Mouse (Mus musculus) liver, postnatal 0 days (tissue): ENCODE measurements around the gene Gm16181. TPM values are rescaled to one million over a fixed set of nuclear protein-coding genes. Genes with fewer than 3 reads are reported as not detected.

Source experiments
- ATAC-seq: fragments of 200-750 bp; cut with Nextera tagmentation; 2 replicates; pipeline ENCODE4 v1.8.0; 2017; ENCODE audit warnings: mild to moderate bottlenecking, moderate library complexity
- DNase-seq: peaks from one replicate; pipeline ENCODE4 v3.0.0-alpha.2; 2016
- H3K27ac ChIP-seq: fragments of 300-500 bp; sonication (generic); 2 replicates; pipeline ENCODE4 v1.5.1; 2014; ENCODE audit warnings: antibody characterized with exemption, moderate library complexity, mild to moderate bottlenecking, low read depth
- H3K27me3 ChIP-seq: fragments of 300-500 bp; sonication (generic); 2 replicates; pipeline ENCODE4 v1.6.1; 2014; ENCODE audit warnings: low read length, control low read depth, mixed read lengths; ENCODE audit not compliant: insufficient read depth
- H3K36me3 ChIP-seq: fragments of 300-500 bp; sonication (generic); replicated peaks from 2 replicates; pipeline ENCODE4 v1.6.1; 2014; ENCODE audit warnings: mild to moderate bottlenecking, control low read depth, low read length, moderate library complexity, mixed read lengths; ENCODE audit not compliant: insufficient read depth
- H3K4me1 ChIP-seq: fragments of 300-500 bp; sonication (generic); 2 replicates; pipeline ENCODE4 v1.6.1; 2014; ENCODE audit warnings: antibody characterized with exemption, mild to moderate bottlenecking, control low read depth; ENCODE audit not compliant: insufficient read depth
- H3K4me2 ChIP-seq: fragments of 300-500 bp; sonication (generic); 2 replicates; pipeline ENCODE4 v1.6.1; 2014; ENCODE audit warnings: low read depth, mild to moderate bottlenecking, low read length, moderate library complexity, mixed read lengths
- H3K4me3 ChIP-seq: fragments of 300-500 bp; sonication (generic); 2 replicates; pipeline ENCODE4 v1.5.1; 2014; ENCODE audit warnings: low read depth, low read length
- H3K9ac ChIP-seq: fragments of 300-500 bp; sonication (generic); replicated peaks from 2 replicates; pipeline ENCODE4 v1.6.1; 2014; ENCODE audit warnings: mild to moderate bottlenecking, moderate library complexity
- H3K9me3 ChIP-seq: fragments of 300-500 bp; sonication (generic); 2 replicates; pipeline ENCODE4 v1.6.1; 2016; ENCODE audit warnings: mild to moderate bottlenecking, control low read depth, low read length, mixed read lengths
- CTCF ChIP-seq: sonication (generic); IDR thresholded peaks from 2 replicates; pipeline ENCODE4 v1.5.1; 2016; ENCODE audit warnings: antibody characterized with exemption, low read depth
- EP300 ChIP-seq: IDR thresholded peaks from 2 replicates; pipeline ENCODE4 v1.6.1; 2016; ENCODE audit warnings: antibody characterized with exemption, low read depth, mild to moderate bottlenecking
- WGBS: fragments of 180-500 bp; shearing (Covaris S2); extraction: QIAGEN DNeasy Blood & Tissue Kit; methylation state at CpG from one replicate; pipeline ENCODE4 v1.1.7; 2014; ENCODE audit not compliant: insufficient replicate concordance; 5-methylcytosine and 5-hydroxymethylcytosine counted together
- polyA plus RNA-seq: library from polyadenylated mRNA; unstranded; fragments of >200 nt; fragmentation: Nextera tagmentation; extraction: Ambion mirVana; gene quantifications from 2 replicates; pipeline ENCODE4 v1.2.1, GENCODE M21; 2015

The Gm16181 gene
- polyA plus RNA-seq, 1 experiment from 2014 or later: 0.22 TPM

DNA sequence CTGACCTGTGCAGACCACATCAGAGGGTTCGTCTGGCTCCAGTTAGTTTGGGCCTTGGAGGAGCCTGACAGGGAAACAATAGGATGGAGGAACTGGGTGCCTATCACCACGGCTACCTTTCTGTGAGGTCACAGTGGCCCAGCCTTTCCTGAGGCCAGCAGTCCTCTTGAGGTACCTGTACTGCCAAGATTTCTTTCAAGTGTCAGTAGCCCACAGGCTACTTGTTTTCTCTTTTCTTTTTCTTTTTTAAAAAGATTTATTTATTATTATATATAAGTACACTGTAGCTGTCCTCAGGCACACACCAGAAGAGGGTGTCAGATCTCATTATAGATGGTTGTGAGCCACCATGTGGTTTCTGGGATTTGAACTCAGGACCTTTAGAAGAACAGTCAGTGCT is 44.7 kb upstream of the Gm16181 start, which contains the start of gene Aif1:
Gene Aif1 (minus strand): TSS at position 101 of the 400 bp plus-strand sequence.
- no peak for ATAC-seq
- H3K36me3 ChIP-seq: no peaks in the 10 kb centered on the region

GRCm38 (mm10) chr17:35178528-35178927 is 42.1 kb upstream of the Gm16181 start:
- Histone ChIP-seq H3K4me1 (0 out of 2 replicates have a peak, but pooled peaks cover 4% of the 10 kb centered on the region), H3K9ac (no peak overlapping the region), H3K27me3 (no peaks in the 10 kb centered on the region), H3K27ac (no peak overlapping the region), H3K4me2 (no peak overlapping the region), H3K4me3 (no peak overlapping the region), H3K9me3 (no peaks in the 10 kb centered on the region), H3K36me3 (no peaks in the 10 kb centered on the region)
- peak; percentile 73 for ATAC-seq
- peak; percentile 83 for DNase-seq
- WGBS: 14% methylated on average over 5 of the region's 5 CpGs
- TF ChIP-seq EP300 (no peak), CTCF (peak; percentile 97)

More for the DNA sequence above, 44.7 kb upstream of the Gm16181 start, which contains the start of gene Aif1:
- 54% methylated on average over 2 of the region's 2 CpGs for whole genome bisulfite sequencing
- TF ChIP-seq EP300 (no peak), CTCF (no peak)
- Histone ChIP-seq H3K4me1 (0 out of 2 replicates have a peak, but pooled peaks cover 4% of the 10 kb centered on the region), H3K27ac (no peak within 1 kb of the TSS), H3K9me3 (no peaks in the 10 kb centered on the region), H3K27me3 (no peaks in the 10 kb centered on the region), H3K4me3 (no peak within 1 kb of the TSS), H3K9ac (no peak within 1 kb of the TSS), H3K4me2 (no peak within 1 kb of the TSS)
- no peak for DNase-seq

- no peak overlapping the region for H3K4me2 ChIP-seq
- H3K36me3 ChIP-seq: no peaks in the 10 kb centered on the region
- DNase-seq (no peak), ATAC-seq (no peak)
- H3K4me1 ChIP-seq: 0 out of 2 replicates have a peak, but pooled peaks cover 4% of the 10 kb centered on the region
- no peaks in the 10 kb centered on the region for H3K9me3 ChIP-seq
- H3K27me3 ChIP-seq: no peaks in the 10 kb centered on the region
- no peak for TF ChIP-seq EP300
- TF ChIP-seq CTCF: no peak
- no peak overlapping the region for H3K4me3 ChIP-seq
- no peak overlapping the region for H3K27ac ChIP-seq
- H3K9ac ChIP-seq: no peak overlapping the region
- 74% methylated on average over 5 of the region's 5 CpGs for WGBS
Observed at GRCm38 (mm10) chr17:35180093-35180492, 40.5 kb upstream of the Gm16181 start.

DNA sequence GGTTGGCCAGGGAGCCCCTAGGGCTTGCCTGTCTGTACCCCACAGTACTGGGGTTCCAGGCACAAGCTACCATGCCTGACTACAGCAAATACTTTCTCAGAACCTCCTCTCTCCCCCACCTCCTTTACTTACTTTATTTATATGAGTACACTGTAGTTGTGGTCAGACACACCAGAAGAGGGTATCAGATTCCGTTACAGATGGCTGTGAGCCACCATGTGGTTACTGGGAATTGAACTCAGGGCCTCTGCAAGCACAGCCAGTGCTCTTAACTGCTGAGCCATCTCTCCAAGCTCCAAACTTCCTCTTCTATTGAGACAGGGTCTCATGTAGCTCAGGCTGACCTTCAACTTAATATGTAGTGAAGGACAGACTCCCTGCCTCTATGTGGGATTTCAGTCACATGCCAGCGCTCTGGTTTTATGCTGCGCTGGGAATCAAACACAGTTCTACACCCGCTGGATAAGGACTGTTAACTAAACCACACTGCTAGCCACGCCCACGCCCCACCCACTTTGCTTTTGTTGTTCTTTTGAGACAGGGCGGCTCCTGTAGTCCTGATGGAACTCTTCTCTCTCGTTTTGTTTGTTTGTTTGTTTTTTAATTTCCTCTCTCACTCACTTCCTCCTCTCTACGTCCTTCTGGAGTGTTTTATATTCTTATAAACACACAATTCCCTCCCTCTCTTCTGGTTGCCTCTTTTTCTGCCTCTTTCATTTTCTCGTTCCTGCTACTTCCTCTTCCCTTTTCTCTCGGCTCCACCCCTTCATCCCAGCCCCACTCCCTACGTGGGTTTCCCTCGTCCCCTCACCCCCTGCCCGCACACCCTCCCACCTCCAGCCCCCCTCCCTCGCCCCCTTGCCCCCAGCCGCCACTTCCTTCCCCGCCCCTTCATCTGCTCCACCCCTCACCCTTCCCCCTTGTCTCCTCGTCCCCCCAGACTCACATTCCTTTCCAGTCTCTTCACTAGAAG is 34.7 kb upstream of the Gm16181 start:
- Histone ChIP-seq H3K4me2 (peak overlapping the region; percentile 75), H3K9ac (peak overlapping the region; percentile 36), H3K4me1 (peaks cover 8% of the 10 kb centered on the region), H3K27ac (peak overlapping the region; percentile 80), H3K4me3 (peak overlapping the region; percentile 52), H3K27me3 (no peaks in the 10 kb centered on the region), H3K36me3 (no peaks in the 10 kb centered on the region), H3K9me3 (no peaks in the 10 kb centered on the region)
- peak; percentile 86 for DNase-seq
- 2% methylated on average over 18 of the region's 18 CpGs for WGBS
- ATAC-seq: peak; percentile 44; the same call in 1 of the 2 replicates
- TF ChIP-seq CTCF: no peak
- TF ChIP-seq EP300: no peak

DNA sequence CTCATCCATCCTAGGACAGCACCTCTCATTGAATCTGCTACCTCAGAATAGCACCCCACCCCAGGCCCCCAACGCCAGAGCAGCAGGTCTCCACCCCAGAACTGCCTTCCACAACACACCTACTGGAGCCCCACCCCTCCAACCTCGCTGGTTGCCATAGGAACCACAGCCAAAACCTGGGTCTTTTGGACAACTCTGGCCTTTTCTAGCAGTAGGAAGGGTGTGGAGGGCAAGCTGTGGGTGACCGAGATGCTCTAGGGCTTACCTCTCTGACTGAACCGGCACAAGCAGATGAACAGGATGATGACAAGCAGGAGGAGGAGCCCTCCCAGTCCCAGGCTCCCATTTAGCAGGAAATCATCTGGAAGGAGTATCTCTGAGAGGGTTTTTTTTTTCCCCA is 34.0 kb upstream of the Gm16181 start:
- peak overlapping the region; percentile 52 for H3K4me3 ChIP-seq
- H3K4me2 ChIP-seq: peak overlapping the region; percentile 75
- peak overlapping the region; percentile 2; the same call in 1 of the 2 replicates for H3K9ac ChIP-seq
- DNase-seq (no peak), ATAC-seq (peak; percentile 23; the same call in 1 of the 2 replicates)
- H3K27ac ChIP-seq: peak overlapping the region; percentile 80
- WGBS: 1% methylated on average over 4 of the region's 4 CpGs
- TF ChIP-seq EP300: no peak
- no peak for TF ChIP-seq CTCF
- H3K27me3 ChIP-seq: no peaks in the 10 kb centered on the region
- peaks cover 12% of the 10 kb centered on the region for H3K4me1 ChIP-seq
- no peaks in the 10 kb centered on the region for H3K9me3 ChIP-seq
- no peaks in the 10 kb centered on the region for H3K36me3 ChIP-seq

DNA sequence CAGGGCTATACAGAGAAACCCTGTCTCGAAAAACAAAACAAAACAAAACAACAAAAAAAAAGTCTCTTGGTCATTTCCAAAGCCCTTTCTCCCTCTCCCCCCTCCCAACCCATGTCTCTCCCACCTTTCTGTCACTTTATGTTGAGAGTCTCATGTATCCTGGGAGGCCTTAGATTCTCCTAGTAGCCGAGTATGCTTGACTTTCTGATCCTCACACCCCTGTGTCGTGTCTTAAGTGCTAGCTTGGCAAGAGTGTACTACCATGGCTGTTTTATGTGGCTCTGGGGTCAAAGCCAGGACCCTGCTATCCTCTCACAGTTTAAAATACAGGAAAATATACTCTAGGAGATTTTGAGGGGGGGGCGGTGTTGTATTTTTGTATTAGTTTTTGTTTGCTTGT is 33.3 kb upstream of the Gm16181 start:
- WGBS: 58% methylated on average over 4 of the region's 4 CpGs
- Histone ChIP-seq H3K27ac (peak overlapping the region; percentile 91), H3K4me2 (peak overlapping the region; percentile 75; the same call in 1 of the 2 replicates), H3K9ac (no peak overlapping the region), H3K4me3 (peak overlapping the region; percentile 52; the same call in 1 of the 2 replicates), H3K4me1 (peaks cover 14% of the 10 kb centered on the region), H3K36me3 (no peaks in the 10 kb centered on the region), H3K9me3 (no peaks in the 10 kb centered on the region), H3K27me3 (no peaks in the 10 kb centered on the region)
- ATAC-seq (no peak), DNase-seq (no peak)
- TF ChIP-seq EP300 (no peak), CTCF (no peak)
